Mouse (Mus musculus): Measurements from ENCODE around the gene Tnxb. TPM values are rescaled to one million over a fixed set of nuclear protein-coding genes. Genes with fewer than 3 reads are reported as not detected.

The Tnxb gene
- total RNA-seq, 2 experiments from 2014 or later = under 0.01 to 0.04 TPM

DNA sequence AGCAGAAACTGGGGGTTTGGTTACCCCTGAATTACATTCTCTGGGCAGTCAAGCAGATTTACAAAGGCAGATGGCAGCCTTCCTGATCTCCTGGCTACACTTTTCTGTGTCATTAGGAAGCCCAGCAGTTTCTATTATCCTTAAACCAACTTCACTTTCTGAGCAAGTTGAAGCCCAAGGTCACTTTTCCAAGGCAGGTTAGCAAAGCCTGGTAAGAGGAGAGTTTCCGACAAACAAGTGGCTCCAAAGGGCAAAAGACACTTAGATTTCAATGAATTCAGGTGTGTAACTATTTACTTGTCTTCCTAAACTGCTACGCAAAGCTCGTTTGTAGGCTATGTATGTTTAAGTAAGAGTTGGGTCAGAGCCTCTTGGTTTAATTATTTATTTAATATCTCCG lies 27.0 kb upstream of the Tnxb start:
- ATAC-seq (ENCODE audit: poor library complexity, severe bottlenecking) = no peak

GRCm38 (mm10) chr17:34643944-34644343 lies 26.4 kb upstream of the Tnxb start:
- ATAC-seq (ENCODE audit: poor library complexity, severe bottlenecking) = no peak

DNA sequence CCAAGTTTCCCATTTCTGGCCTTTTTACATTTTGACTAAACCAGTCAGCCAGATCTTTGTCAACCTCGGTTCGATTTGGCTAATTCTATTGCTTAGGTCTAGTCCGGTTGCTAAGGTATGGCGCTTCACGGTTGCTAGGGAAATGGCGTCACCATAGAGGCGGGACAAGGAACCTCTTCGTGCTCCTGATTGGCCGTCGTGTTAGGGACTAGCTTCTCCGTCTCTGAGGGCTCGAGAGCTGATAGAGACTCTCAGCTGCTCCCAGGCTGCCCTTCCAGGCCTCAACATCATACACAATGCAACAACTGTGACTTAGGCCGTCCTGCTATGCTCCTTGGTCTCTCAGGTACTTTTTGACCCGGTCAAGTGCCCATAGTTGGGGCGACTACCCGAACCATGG lies 25.7 kb upstream of the Tnxb start, which contains the start of gene Fkbpl:
Fkbpl (plus strand) TSS at position 157 of the 400 bp plus-strand sequence.
- peak; percentile 80 for ATAC-seq (ENCODE audit: poor library complexity, severe bottlenecking)

DNA sequence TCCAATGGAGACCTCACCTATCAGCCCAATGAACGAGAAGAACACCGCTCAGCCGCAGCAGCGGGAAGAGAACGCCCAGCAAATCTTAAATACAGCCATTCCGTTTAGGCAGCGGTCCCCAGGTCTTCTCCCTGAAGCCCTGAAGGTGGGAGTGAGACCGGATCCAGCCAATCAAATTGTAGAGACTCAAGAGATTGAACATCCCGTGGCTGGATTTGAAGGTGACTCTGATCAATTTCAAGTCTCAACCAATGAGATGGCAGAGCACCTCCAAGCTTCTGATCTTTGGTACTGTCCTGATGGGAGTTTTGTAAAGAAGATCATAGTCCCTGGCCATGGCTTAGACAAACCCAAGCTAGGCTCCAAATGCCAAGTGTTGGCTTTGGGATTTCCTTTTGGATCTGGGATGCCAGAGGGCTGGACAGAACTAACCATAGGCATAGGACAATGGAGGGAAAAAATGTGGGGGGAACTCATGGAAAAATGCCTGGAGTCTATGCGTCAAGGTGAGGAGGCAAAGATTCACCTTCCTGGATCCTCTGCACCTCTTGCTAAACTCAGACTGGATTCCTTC lies 25.0 kb upstream of the Tnxb start:
- no peak for ATAC-seq (ENCODE audit: poor library complexity, severe bottlenecking)

GRCm38 (mm10) chr17:34645831-34646511 lies 24.4 kb upstream of the Tnxb start:
- no peak for ATAC-seq (ENCODE audit: poor library complexity, severe bottlenecking)

DNA sequence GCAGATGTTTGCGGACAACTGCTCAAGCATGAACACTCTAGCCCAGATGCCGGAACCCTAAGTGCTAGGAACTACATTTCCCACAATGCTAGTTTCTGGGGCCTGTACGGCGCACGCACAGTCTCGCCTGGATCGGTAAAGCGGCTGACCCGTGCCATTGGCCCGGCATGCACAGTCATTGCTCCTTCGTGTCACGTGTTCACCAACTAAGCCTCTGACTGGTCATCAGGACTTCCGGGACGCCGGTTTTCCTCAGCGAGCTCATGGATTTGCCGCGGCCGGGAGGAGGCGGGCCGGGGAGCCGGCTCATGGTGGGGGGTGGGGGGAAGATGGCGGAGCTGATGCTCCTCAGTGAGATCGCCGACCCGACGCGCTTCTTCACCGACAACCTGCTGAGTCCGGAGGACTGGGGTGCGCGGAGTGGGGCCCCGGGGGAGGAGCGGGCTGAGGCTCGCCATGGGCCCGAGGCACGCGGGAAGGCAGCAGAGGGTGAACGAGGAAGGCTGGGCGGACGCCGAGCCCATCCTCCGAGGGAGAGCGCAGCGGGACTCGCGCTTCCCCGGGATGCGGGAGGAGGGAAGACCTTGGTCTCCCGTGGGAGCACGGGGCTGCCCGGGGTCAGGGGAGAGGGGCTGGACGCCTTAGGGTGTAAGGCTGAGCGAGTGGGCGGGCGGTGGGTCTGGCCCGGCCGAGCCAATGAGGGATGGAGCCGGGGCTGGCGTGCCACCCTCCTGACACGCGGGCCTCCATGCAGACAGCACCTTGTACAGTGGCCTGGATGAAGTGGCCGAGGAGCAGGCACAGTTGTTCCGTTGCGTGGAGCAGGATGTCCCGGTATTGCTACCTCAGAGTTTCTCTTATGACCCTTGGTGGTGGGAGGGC lies 23.2 kb upstream of the Tnxb start, which contains the start of gene Atf6b:
Atf6b (plus strand) TSS at position 241 of the 882 bp plus-strand sequence.
- ATAC-seq (ENCODE audit: poor library complexity, severe bottlenecking) = peak; percentile 92

DNA sequence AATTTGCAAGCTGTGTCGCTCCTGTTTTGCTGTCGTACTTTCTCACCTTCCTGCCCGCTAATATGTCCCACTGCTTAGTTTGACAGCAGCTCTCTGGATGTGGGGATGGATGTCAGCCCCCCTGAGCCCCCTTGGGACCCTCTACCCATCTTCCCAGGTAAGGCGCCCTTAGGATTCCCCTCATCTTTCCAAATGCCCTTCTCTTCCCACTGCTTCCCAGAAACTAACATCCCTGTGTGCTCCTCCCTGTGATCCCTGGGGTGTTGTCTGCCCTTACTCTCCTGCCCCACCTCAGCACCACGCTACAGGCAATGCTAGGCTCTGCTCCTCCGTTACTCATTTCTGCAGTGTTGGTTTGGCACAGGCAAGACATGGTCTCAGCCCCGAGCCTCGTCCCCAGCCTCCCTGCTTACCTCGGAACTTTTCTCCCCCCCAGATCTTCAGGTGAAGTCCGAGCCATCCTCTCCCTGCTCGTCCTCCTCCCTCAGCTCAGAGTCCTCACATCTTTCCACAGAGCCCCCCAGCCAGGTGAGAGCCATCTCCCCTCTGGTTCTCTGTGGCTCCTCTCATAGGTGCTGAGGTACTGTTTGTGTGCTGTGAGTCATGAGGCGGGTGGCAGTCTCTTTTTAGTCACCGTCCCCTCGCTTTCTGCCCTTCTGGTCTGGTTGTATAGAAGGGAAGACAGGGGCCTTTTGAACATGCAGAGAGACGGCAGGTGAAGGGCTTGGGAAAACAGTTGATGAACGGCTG lies 22.0 kb upstream of the Tnxb start:
- no peak for ATAC-seq (ENCODE audit: poor library complexity, severe bottlenecking)

DNA sequence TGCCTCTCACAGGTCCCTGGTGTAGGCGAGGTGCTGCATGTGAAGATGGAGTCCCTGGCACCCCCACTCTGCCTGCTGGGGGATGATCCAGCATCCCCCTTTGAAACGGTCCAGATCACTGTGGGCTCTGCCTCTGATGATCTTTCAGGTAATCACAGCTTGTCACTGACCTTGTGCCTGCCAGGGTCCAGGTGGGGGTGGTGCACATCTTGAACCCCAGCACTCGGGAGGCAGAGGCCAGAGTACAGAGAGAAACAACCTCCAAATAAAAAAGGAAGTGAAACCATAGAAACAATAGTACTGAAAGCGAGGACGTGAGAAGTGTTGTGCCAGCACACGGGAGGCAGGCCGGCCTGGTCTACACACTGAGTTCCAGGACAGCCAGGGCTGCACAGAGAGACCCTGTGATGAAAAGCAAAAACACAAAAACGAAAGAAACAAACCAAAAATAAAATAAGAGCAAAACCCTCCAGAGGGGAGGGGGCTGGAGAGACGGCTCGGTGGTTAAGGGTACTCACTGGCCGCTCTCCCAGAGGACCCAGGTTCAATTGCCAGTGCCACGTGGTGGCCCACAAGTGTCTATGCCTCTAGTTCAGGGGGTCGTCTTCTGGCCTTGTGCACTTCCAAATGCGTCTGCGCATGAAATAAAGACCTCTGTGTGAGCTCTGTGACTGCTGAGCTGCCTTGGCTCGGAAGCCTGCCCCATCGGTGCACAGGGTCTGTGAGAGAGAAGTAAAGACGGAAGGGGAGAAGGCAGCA lies 21.1 kb upstream of the Tnxb start:
- no peak for ATAC-seq (ENCODE audit: poor library complexity, severe bottlenecking)

- no peak for ATAC-seq (ENCODE audit: poor library complexity, severe bottlenecking)
Observed at GRCm38 (mm10) chr17:34650781-34651180, 19.6 kb upstream of the Tnxb start.

- 0 out of 2 replicates have a peak, but pooled peaks have one; percentile 27 for ATAC-seq (ENCODE audit: poor library complexity, severe bottlenecking)
Observed at GRCm38 (mm10) chr17:34651507-34652221, 18.7 kb upstream of the Tnxb start.

- ATAC-seq (ENCODE audit: poor library complexity, severe bottlenecking) = no peak
Observed at GRCm38 (mm10) chr17:34652546-34652945, 17.8 kb upstream of the Tnxb start.

GRCm38 (mm10) chr17:34652985-34653384 lies 17.4 kb upstream of the Tnxb start:
- ATAC-seq (ENCODE audit: poor library complexity, severe bottlenecking) = no peak

- ATAC-seq (ENCODE audit: poor library complexity, severe bottlenecking) = peak; percentile 46
Observed at GRCm38 (mm10) chr17:34653746-34654285, 16.5 kb upstream of the Tnxb start.

GRCm38 (mm10) chr17:34654392-34654791 lies 15.9 kb upstream of the Tnxb start:
- ATAC-seq (ENCODE audit: poor library complexity, severe bottlenecking) = no peak

- ATAC-seq (ENCODE audit: poor library complexity, severe bottlenecking) = no peak
Observed at GRCm38 (mm10) chr17:34655160-34655559, 15.2 kb upstream of the Tnxb start.

GRCm38 (mm10) chr17:34655581-34655991 lies 14.7 kb upstream of the Tnxb start:
- ATAC-seq (ENCODE audit: poor library complexity, severe bottlenecking) = no peak

- ATAC-seq (ENCODE audit: poor library complexity, severe bottlenecking) = no peak
Observed at GRCm38 (mm10) chr17:34656666-34657065, 13.7 kb upstream of the Tnxb start.

DNA sequence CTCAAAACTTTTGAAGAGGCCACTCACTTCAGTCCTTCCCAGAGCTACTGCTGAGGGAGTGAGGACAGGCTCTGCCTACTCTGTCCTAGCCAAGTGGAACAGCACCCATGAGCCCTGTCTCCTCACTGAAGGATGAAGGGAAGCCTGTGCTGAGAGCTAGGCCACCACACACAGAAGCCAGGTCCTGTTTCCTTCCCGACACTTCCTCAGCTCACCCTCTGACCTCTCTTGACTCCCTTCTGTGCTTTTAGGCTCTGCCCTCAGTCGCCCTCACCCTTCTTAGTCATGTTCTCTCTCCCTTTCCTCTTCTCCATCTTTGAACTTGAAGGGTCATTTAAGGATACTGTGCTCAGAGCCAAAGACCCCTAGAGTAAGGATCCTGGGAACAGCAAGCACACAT lies 13.1 kb upstream of the Tnxb start:
- ATAC-seq (ENCODE audit: poor library complexity, severe bottlenecking) = no peak

GRCm38 (mm10) chr17:34658145-34658544 lies 12.2 kb upstream of the Tnxb start:
- no peak for ATAC-seq (ENCODE audit: poor library complexity, severe bottlenecking)

All from megakaryocyte, adult 5-6 weeks (primary cell).